Mouse (Mus musculus) heart, adult 2 months (tissue): ENCODE results near the gene Hp1bp3.

Experiments
- CTCF ChIP-seq: fragments of 200-600 bp; IDR thresholded peaks from 2 replicates; pipeline ENCODE4 v1.8.1; 2022; ENCODE audit warnings: antibody characterized with exemption, mild to moderate bottlenecking, moderate library complexity
- EP300 ChIP-seq: fragments of 200-500 bp; IDR thresholded peaks from 2 replicates; pipeline ENCODE4 v1.6.1; 2011; ENCODE audit warnings: low read depth, low read length, control low read depth; ENCODE audit not compliant: insufficient read depth
- POLR2A ChIP-seq: fragments of 200-500 bp; IDR thresholded peaks from 2 replicates; pipeline ENCODE4 v1.6.1; 2011; ENCODE audit warnings: mild to moderate bottlenecking, low read depth, low read length, control low read depth; ENCODE audit not compliant: insufficient read depth

DNA sequence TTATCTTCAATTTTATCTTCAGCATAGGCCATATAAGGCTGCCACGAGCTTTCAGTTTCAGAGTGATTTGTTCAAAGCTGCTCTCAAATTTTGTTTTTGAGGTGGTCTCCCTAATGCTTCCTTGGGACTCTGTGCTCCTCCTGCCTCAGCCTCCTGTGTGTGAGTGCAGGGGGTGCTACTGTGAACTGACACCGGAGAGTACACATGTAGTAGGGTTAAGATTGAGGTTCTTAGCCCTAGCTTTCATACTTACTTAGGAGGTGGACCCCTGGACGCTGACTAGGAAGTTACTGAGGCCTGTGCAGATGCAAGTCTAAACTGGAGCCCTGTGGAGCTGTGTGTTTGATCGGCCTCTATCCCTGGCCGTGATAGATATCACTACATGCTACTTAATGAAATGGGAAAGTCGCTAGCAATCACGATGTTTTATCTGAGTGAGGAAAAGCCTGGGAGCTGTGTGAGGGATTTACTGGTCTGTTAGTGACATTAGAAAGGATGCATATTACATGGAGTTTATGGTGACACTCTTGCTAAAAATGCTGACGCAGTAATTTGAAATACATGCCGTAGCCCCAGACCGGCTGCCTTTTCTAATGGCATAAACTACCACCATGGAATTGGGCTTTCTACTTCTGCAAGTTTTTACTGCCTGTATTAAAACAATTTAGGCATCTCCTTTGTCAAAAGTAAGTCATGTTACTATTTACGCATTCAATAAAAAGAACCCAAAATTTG is 2.0 kb downstream of the Hp1bp3 start:
- TF ChIP-seq EP300 (no peak), POLR2A (no peak), CTCF (no peak)
